Mouse (Mus musculus) MEL (cell line): ENCODE results near the gene Tmtc2. TPM values are rescaled to one million over a fixed set of nuclear protein-coding genes. Genes with fewer than 3 reads are reported as not detected.

ENCODE experiments used
- DNase-seq: peaks from one replicate; pipeline ENCODE4 v3.0.0; 2011; ENCODE audit warnings: low read depth, low spot score
- H3K27ac ChIP-seq: 2 replicates; pipeline ENCODE4 v1.5.1; 2012; ENCODE audit warnings: low read depth, mild to moderate bottlenecking, control low read depth, low read length, moderate library complexity; ENCODE audit not compliant: control insufficient read depth
- H3K27me3 ChIP-seq, 2 experiments: fragments of 150-350 bp in 1 of 2; sonication (generic) in 1 of 2; 2 replicates each; pipeline ENCODE4 v1.6.1; 2012; ENCODE audit warnings: low read length in 2 of 2, mild to moderate bottlenecking in 2 of 2, improper control_type of control experiment in 1 of 2, moderate library complexity in 1 of 2; ENCODE audit not compliant: insufficient read depth in 2 of 2, control insufficient read depth in 1 of 2
- H3K36me3 ChIP-seq, 2 experiments: 2 replicates each; pipeline ENCODE4 v1.6.1; 2012 to 2014; ENCODE audit warnings: low read length in 2 of 2, improper control_type of control experiment in 1 of 2, inconsistent platforms in 1 of 2, mild to moderate bottlenecking in 1 of 2; ENCODE audit not compliant: insufficient read depth in 2 of 2, control insufficient read depth in 1 of 2
- H3K4me1 ChIP-seq, 2 experiments: fragments of 150-350 bp in 1 of 2; sonication (generic) in 1 of 2; 2 replicates each; pipeline ENCODE4 v1.6.1; 2012; ENCODE audit warnings: low read length in 2 of 2, improper control_type of control experiment in 1 of 2, mild to moderate bottlenecking in 1 of 2; ENCODE audit not compliant: insufficient read depth in 2 of 2, control insufficient read depth in 1 of 2
- H3K4me3 ChIP-seq, 2 experiments: fragments of 150-350 bp in 1 of 2; sonication (generic) in 1 of 2; 2 replicates each; pipeline ENCODE4 v1.5.1; 2012; ENCODE audit warnings: low read depth in 2 of 2, low read length in 2 of 2, mild to moderate bottlenecking in 2 of 2, moderate library complexity in 2 of 2, control low read depth in 1 of 2, improper control_type of control experiment in 1 of 2; ENCODE audit not compliant: control insufficient read depth in 1 of 2, insufficient read depth in 1 of 2
- H3K79me2 ChIP-seq: 2 replicates; pipeline ENCODE4 v1.6.1; 2012; ENCODE audit warnings: mild to moderate bottlenecking, low read length, moderate library complexity; ENCODE audit not compliant: control insufficient read depth, poor library complexity, insufficient read depth
- H3K9ac ChIP-seq: 2 replicates; pipeline ENCODE4 v1.6.1; 2012; ENCODE audit warnings: low read depth, mild to moderate bottlenecking, control low read depth, low read length, moderate library complexity; ENCODE audit not compliant: control insufficient read depth, poor library complexity, severe bottlenecking
- H3K9me3 ChIP-seq: fragments of 150-350 bp; sonication (generic); replicated peaks from 2 replicates; pipeline ENCODE4 v1.6.1; 2012; ENCODE audit warnings: mild to moderate bottlenecking, low read length, improper control_type of control experiment, moderate library complexity; ENCODE audit not compliant: insufficient read depth
- CHD2 ChIP-seq: IDR thresholded peaks from 2 replicates; pipeline ENCODE4 v1.6.1; 2011; ENCODE audit warnings: low read length, improper control_type of control experiment
- CTCF ChIP-seq, 3 experiments: IDR thresholded peaks in 2 of 3; conservative IDR thresholded peaks in 1 of 3; 2 replicates each; pipeline ENCODE4 v1.5.1; 2011 to 2012; ENCODE audit warnings: low read length in 3 of 3, low read depth in 2 of 3, mild to moderate bottlenecking in 2 of 3, improper control_type of control experiment in 1 of 3, inconsistent platforms in 1 of 3, mixed read lengths in 1 of 3, moderate library complexity in 1 of 3; ENCODE audit not compliant: control insufficient read depth in 1 of 3, insufficient read depth in 1 of 3, poor library complexity in 1 of 3, severe bottlenecking in 1 of 3
- ELF1 ChIP-seq: IDR thresholded peaks from 2 replicates; pipeline ENCODE4 v1.6.1; 2014; ENCODE audit warnings: low read depth, mild to moderate bottlenecking, inconsistent platforms, low read length, improper control_type of control experiment, moderate library complexity
- EP300 ChIP-seq, 2 experiments: IDR thresholded peaks; 2 replicates each; pipeline ENCODE4 v1.6.1; 2011; ENCODE audit warnings: improper control_type of control experiment in 2 of 2, low read length in 2 of 2, low read depth in 1 of 2, mild to moderate bottlenecking in 1 of 2
- GABPA ChIP-seq: IDR thresholded peaks from 2 replicates; pipeline ENCODE4 v1.6.1; 2012; ENCODE audit warnings: low read depth, mild to moderate bottlenecking, inconsistent platforms, low read length, improper control_type of control experiment, moderate library complexity
- HCFC1 ChIP-seq: IDR thresholded peaks from 2 replicates; pipeline ENCODE4 v1.6.1; 2012; ENCODE audit warnings: low read depth, mild to moderate bottlenecking, inconsistent platforms, low read length, improper control_type of control experiment, moderate library complexity
- JUND ChIP-seq: IDR thresholded peaks from 2 replicates; pipeline ENCODE4 v1.6.1; 2011; ENCODE audit warnings: low read depth, mild to moderate bottlenecking, improper control_type of control experiment, low read length
- KAT2A ChIP-seq: conservative IDR thresholded peaks from 2 replicates; pipeline ENCODE4 v1.6.1; 2012; ENCODE audit warnings: low read depth, low read length, improper control_type of control experiment, inconsistent platforms
- MAFK ChIP-seq: IDR thresholded peaks from 2 replicates; pipeline ENCODE4 v1.6.1; 2011; ENCODE audit warnings: low read depth, mild to moderate bottlenecking, low read length, improper control_type of control experiment, borderline replicate concordance
- MAX ChIP-seq: IDR thresholded peaks from 2 replicates; pipeline ENCODE4 v1.6.1; 2011; ENCODE audit warnings: low read length, improper control_type of control experiment
- MAZ ChIP-seq: IDR thresholded peaks from 2 replicates; pipeline ENCODE4 v1.6.1; 2012; ENCODE audit warnings: low read depth, mild to moderate bottlenecking, inconsistent platforms, low read length, improper control_type of control experiment
- MEF2A ChIP-seq: IDR thresholded peaks from 2 replicates; pipeline ENCODE4 v1.6.1; 2014; ENCODE audit warnings: low read depth, mild to moderate bottlenecking, inconsistent platforms, low read length, improper control_type of control experiment; ENCODE audit not compliant: poor library complexity, insufficient replicate concordance, severe bottlenecking; ENCODE audit errors: extremely low read depth
- MYB ChIP-seq: IDR thresholded peaks from 2 replicates; pipeline ENCODE4 v1.6.1; 2011; ENCODE audit warnings: mild to moderate bottlenecking, low read depth, low read length, improper control_type of control experiment
- MYC ChIP-seq: IDR thresholded peaks from 2 replicates; pipeline ENCODE4 v1.6.1; 2011; ENCODE audit warnings: low read depth, mild to moderate bottlenecking, low read length, improper control_type of control experiment, moderate library complexity
- NRF1 ChIP-seq: IDR thresholded peaks from 2 replicates; pipeline ENCODE4 v1.6.1; 2014; ENCODE audit warnings: low read depth, mild to moderate bottlenecking, inconsistent platforms, low read length, improper control_type of control experiment, moderate library complexity; ENCODE audit not compliant: poor library complexity, insufficient read depth, severe bottlenecking
- POLR2A ChIP-seq, 2 experiments: IDR thresholded peaks; 2 replicates each; pipeline ENCODE4 v1.6.1; 2011 to 2012; ENCODE audit warnings: low read length in 2 of 2, mild to moderate bottlenecking in 2 of 2, control low read depth in 1 of 2, improper control_type of control experiment in 1 of 2, low read depth in 1 of 2, moderate library complexity in 1 of 2; ENCODE audit not compliant: control insufficient read depth in 1 of 2, insufficient read depth in 1 of 2, poor library complexity in 1 of 2
- POLR2AphosphoS2 ChIP-seq: IDR thresholded peaks from 2 replicates; pipeline ENCODE4 v1.6.1; 2011; ENCODE audit warnings: low read length, improper control_type of control experiment
- RCOR1 ChIP-seq: IDR thresholded peaks from 2 replicates; pipeline ENCODE4 v1.6.1; 2012; ENCODE audit warnings: low read depth, mild to moderate bottlenecking, inconsistent platforms, low read length, improper control_type of control experiment
- SIN3A ChIP-seq: IDR thresholded peaks from 2 replicates; pipeline ENCODE4 v1.6.1; 2012; ENCODE audit warnings: low read length, improper control_type of control experiment, inconsistent platforms
- TAL1 ChIP-seq: IDR thresholded peaks from 2 replicates; pipeline ENCODE4 v1.6.1; 2012; ENCODE audit warnings: mild to moderate bottlenecking, inconsistent platforms, low read length, moderate library complexity, mixed read lengths
- TBP ChIP-seq: IDR thresholded peaks from 2 replicates; pipeline ENCODE4 v1.8.0; 2011; ENCODE audit warnings: low read depth, low read length, improper control_type of control experiment
- TCF12 ChIP-seq: IDR thresholded peaks from 2 replicates; pipeline ENCODE4 v1.6.1; 2014; ENCODE audit warnings: low read depth, mild to moderate bottlenecking, inconsistent platforms, low read length, improper control_type of control experiment, moderate library complexity
- UBTF ChIP-seq: IDR thresholded peaks from 2 replicates; pipeline ENCODE4 v1.6.1; 2012; ENCODE audit warnings: low read depth, mild to moderate bottlenecking, inconsistent platforms, low read length, improper control_type of control experiment, moderate library complexity, borderline replicate concordance; ENCODE audit not compliant: insufficient read depth
- USF1 ChIP-seq: IDR thresholded peaks from 2 replicates; pipeline ENCODE4 v1.6.1; 2014; ENCODE audit warnings: low read depth, mild to moderate bottlenecking, inconsistent platforms, low read length, improper control_type of control experiment, moderate library complexity
- USF2 ChIP-seq, 2 experiments: IDR thresholded peaks; 2 replicates each; pipeline ENCODE4 v1.6.1; 2011 to 2012; ENCODE audit warnings: improper control_type of control experiment in 2 of 2, low read length in 2 of 2, borderline replicate concordance in 1 of 2, inconsistent platforms in 1 of 2, low read depth in 1 of 2, mild to moderate bottlenecking in 1 of 2; ENCODE audit not compliant: insufficient read depth in 1 of 2
- ZKSCAN1 ChIP-seq: IDR thresholded peaks from 2 replicates; pipeline ENCODE4 v1.6.1; 2012; ENCODE audit warnings: low read depth, mild to moderate bottlenecking, inconsistent platforms, low read length, improper control_type of control experiment, moderate library complexity
- ZMIZ1 ChIP-seq: IDR thresholded peaks from 2 replicates; pipeline ENCODE4 v1.6.1; 2012; ENCODE audit warnings: low read depth, mild to moderate bottlenecking, inconsistent platforms, low read length, improper control_type of control experiment, moderate library complexity
- polyA plus RNA-seq, 2 experiments: library from polyadenylated mRNA; stranded (reverse) in 1 of 2; unstranded in 1 of 2; fragments of >175 nt in 1 of 2; fragments of >200 nt in 1 of 2; gene quantifications; 2 replicates each; pipeline versions ENCODE4 v1.2.1 to v1.2.4; 2012; ENCODE audit warnings: low replicate concordance in 2 of 2, low read depth in 1 of 2; ENCODE audit not compliant: insufficient read length in 2 of 2, insufficient read depth in 1 of 2, missing spikeins in 1 of 2
- total RNA-seq: library from RNA; depleted of rRNA; stranded (reverse); fragments of 300-350 nt; gene quantifications from 2 replicates; pipeline ENCODE4 v1.2.3, GENCODE M21; 2012

Gene Tmtc2
- total and polyA plus RNA-seq, 3 experiments, result not detected

DNA sequence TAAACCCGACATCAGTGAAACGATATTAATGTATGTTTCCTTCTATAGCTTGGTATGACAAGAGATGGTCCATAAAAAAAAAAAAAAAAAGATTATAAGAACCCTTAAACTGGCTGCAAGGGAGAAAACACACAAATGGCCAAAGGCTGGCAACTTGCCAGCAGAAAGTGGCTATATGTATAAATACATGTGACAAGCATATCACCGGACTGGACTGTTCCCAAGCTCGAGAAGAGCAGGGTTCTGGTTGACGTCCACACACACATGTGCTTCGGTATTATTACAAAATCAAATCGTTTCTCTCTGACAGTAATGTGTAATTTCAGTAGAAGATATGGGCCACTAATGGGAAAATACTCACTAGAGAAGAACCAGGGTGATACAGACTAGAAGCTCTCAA is 287.2 kb downstream of the Tmtc2 start:
- DNase-seq, result no peak
- no peaks in the 10 kb centered on the region for H3K9me3 ChIP-seq
- TF ChIP-seq TBP (no peak), MAZ (no peak), POLR2AphosphoS2 (no peak), MAFK (no peak), TAL1 (no peak), HCFC1 (no peak), MAX (no peak), KAT2A (no peak), UBTF (no peak), SIN3A (no peak), EP300 (IDR thresholded peaks at IDR 0.05; ENCODE audit: low read depth in 1 of 2, low read length in 2 of 2) (no peak), ZKSCAN1 (no peak), USF1 (no peak), NRF1 (no peak), MEF2A (no peak), RCOR1 (no peak)
- H3K4me1 ChIP-seq, result no peaks in the 10 kb centered on the region
- no peak overlapping the region for H3K9ac ChIP-seq
- no peaks in the 10 kb centered on the region for H3K27me3 ChIP-seq
- H3K27ac ChIP-seq, result no peak overlapping the region
- H3K4me3 ChIP-seq, result no peak overlapping the region
- no peaks in the 10 kb centered on the region for H3K79me2 ChIP-seq
- H3K36me3 ChIP-seq, result no peaks in the 10 kb centered on the region

DNA sequence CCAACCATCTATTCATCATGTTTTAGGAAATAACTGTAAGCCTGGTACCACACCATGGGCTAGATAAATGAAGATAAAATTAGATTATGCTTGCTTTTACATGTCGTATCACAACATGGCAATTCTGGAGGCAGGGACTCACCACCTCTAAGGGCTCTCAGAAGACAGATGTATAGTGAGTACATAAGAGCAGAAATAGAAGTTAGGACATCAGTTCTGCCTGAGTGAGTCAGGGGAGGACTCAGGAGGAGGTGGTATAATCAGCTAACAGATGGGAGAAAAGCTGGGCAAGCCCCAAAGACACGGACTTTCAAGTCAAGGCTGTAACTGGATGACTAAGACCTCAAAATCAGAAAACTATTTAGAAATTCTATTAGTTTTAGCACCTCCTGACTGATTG is 288.0 kb downstream of the Tmtc2 start:
- Histone ChIP-seq H3K79me2 (no peaks in the 10 kb centered on the region), H3K27me3 (no peaks in the 10 kb centered on the region), H3K36me3 (no peaks in the 10 kb centered on the region), H3K4me3 (no peak overlapping the region), H3K9ac (no peak overlapping the region), H3K27ac (no peak overlapping the region), H3K4me1 (no peaks in the 10 kb centered on the region), H3K9me3 (no peaks in the 10 kb centered on the region)
- TF ChIP-seq ELF1, result no peak
- TF ChIP-seq USF1, result no peak
- no peak for TF ChIP-seq MYC
- TF ChIP-seq TBP, result no peak
- TF ChIP-seq RCOR1, result no peak
- TF ChIP-seq USF2 (IDR thresholded peaks at IDR 0.05; ENCODE audit: borderline replicate concordance in 1 of 2, insufficient read depth in 1 of 2, low read depth in 1 of 2, low read length in 2 of 2), result no peak
- no peak for TF ChIP-seq JUND
- no peak for TF ChIP-seq SIN3A
- TF ChIP-seq EP300 (IDR thresholded peaks at IDR 0.05; ENCODE audit: low read depth in 1 of 2, low read length in 2 of 2), result no peak
- no peak for TF ChIP-seq CTCF (IDR thresholded peaks at IDR 0.05 in 2 of 3, conservative IDR thresholded peaks at IDR 0.05 in 1 of 3; ENCODE audit: control insufficient read depth in 1 of 3, insufficient read depth in 1 of 3, low read depth in 2 of 3, low read length in 3 of 3, poor library complexity in 1 of 3, severe bottlenecking in 1 of 3)
- no peak for TF ChIP-seq MAZ
- no peak for TF ChIP-seq CHD2
- TF ChIP-seq GABPA, result no peak
- no peak for TF ChIP-seq TCF12
- no peak for TF ChIP-seq ZMIZ1
- no peak for TF ChIP-seq MYB
- TF ChIP-seq POLR2A (IDR thresholded peaks at IDR 0.05; ENCODE audit: control insufficient read depth in 1 of 2, insufficient read depth in 1 of 2, low read depth in 1 of 2, low read length in 2 of 2, poor library complexity in 1 of 2), result no peak
- DNase-seq, result no peak
